Mouse (Mus musculus) testis, adult 10 weeks (tissue): ENCODE data around the gene Scgb1b30. TPM values are rescaled to one million over a fixed set of nuclear protein-coding genes. Genes with fewer than 3 reads are reported as not detected.

Source experiments
- polyA plus RNA-seq: library from polyadenylated mRNA; stranded (reverse); fragments of 350-450 nt; fragmentation: Illumina TruSeq; extraction: RNeasy Lipid Tissue Mini Kit (QIAGEN cat#74804); gene quantifications from one replicate; pipeline ENCODE4 v1.2.3, GENCODE M21; 2014; ENCODE audit warnings: low read depth, low replicate concordance

The Scgb1b30 gene
- not detected for polyA plus RNA-seq

DNA sequence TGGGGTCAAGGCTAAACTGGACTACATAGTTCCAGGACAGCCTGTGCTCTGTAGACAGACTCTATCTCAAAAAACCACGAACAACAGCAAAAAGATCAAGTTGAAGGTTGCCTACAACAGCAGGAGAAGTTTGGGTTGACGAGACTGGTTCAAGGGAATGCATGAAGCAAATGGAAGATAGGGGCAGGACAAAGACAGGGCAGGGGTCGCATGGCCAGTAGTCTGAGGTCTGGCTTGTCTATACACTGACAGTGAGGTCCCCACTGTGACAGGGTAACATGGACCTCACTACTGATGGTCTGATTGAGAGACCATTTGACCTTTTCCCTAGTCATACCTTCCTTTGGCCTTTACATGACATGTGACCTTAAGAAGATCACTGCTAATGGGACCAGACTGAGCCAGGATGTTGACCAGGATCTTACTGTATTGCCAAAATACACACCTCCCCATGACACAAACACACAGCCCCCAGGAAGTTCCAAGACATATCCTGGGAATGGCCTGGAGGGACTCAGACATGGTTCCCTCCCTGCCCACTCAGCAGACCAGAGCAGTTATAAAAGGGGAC lies at the start of gene Scgb1b30:
Scgb1b30 (plus strand) TSS at position 521 of the 571 bp plus-strand sequence.

DNA sequence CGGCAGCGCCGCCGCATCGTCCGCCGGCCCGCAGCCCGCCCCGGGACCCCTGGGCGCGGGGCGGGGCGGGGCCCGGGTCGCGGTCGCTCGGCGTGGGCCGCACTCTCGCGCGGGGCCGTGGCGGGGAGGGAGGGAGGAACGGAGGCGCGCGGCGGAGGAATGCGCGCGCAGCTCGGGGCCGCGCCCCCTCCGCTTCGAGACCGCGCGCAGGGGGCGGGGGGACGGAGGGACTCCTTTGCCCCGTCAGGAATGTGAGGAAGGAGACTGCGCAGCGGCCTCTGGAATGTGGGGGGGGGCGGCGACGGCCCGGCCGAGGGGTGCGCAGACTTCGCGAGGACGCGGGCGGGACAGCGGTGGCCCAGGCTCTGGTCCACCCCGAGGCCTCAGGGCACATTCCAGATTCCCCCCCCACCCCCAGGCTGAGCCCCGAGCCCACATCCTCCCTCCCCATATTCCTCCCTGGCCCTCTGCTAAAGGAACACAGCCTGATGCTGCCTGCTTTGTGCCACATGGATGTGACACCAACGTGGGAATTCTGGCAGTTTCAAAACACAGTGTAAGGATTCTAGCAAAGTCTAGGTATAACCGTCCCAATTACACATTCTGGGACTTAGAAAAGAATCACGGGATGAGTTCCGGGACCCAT lies 38.0 kb downstream of the Scgb1b30 start, which contains the start of gene Wtip:
Wtip (minus strand) TSS at position 152 of the 646 bp plus-strand sequence.

Other genes starting within 250 kb of the Scgb1b30 start
- gene Scgb2b26, start 150.4 kb upstream of the Scgb1b30 start, polyA plus RNA-seq, result not detected
- gene Scgb2b27, start 81.5 kb upstream of the Scgb1b30 start, polyA plus RNA-seq, result not detected
- gene Scgb1b27, start 73.9 kb upstream of the Scgb1b30 start, polyA plus RNA-seq, result not detected
- 0.53 TPM for gene Wtip, start 37.8 kb downstream of the Scgb1b30 start, polyA plus RNA-seq
- 133 TPM for gene Uba2, start 74.2 kb downstream of the Scgb1b30 start, polyA plus RNA-seq
- gene Pdcd2l, start 101.2 kb downstream of the Scgb1b30 start, polyA plus RNA-seq, result 6.5 TPM
- gene Gpi1, start 134.9 kb downstream of the Scgb1b30 start, polyA plus RNA-seq, result 67.4 TPM
- gene Gm6096, start 155.6 kb downstream of the Scgb1b30 start, polyA plus RNA-seq, result not detected
- gene 4931406P16Rik, start 218.1 kb downstream of the Scgb1b30 start, polyA plus RNA-seq, result 47.7 TPM